Mouse (Mus musculus) brain, embryonic 14.5 days (tissue): ENCODE data around the gene 2010300C02Rik.

Experiments used
- CTCF ChIP-seq: fragments of 200-500 bp; IDR thresholded peaks from 2 replicates; pipeline ENCODE4 v1.5.1; 2012; ENCODE audit warnings: inconsistent platforms, mild to moderate bottlenecking, moderate library complexity, borderline replicate concordance; ENCODE audit not compliant: insufficient read depth, insufficient read length; ENCODE audit errors: extremely low read depth
- POLR2A ChIP-seq: fragments of 200-500 bp; IDR thresholded peaks from 2 replicates; pipeline ENCODE4 v1.6.1; 2012; ENCODE audit warnings: mild to moderate bottlenecking, inconsistent platforms, borderline replicate concordance; ENCODE audit not compliant: poor library complexity, insufficient read depth, insufficient read length, severe bottlenecking; ENCODE audit errors: extremely low read depth

DNA sequence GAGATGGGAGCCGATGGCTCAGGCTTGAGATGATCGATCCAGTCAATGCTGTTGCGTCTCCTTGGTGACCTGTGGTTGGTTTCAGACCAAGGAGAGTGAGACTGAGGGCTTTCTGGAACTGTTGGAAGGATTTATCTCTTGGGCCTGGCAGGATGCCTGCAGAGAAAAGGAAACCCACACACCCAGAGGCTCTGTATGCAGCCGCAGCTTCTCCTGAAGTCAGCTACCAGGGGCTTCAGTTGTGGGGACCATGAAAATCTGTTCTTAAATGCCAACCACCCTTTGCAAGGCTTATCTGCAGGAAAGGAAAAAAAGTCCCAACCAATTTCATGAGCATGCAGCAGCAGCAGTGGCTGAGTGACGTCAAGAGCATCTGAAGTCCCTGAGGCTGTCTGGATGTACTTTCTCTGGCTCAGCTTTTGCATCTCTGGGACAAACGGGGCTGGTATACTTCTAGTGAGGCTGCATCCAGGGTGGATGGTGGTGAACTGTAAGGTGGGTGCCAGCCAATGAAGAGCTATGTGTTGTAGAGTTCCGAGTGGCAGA, 42.8 kb downstream of the 2010300C02Rik start:
- TF ChIP-seq POLR2A (no peak), CTCF (no peak)
